ENCODE assay signal across 29 mouse cellular contexts in genomic region chr13:76395906-76396305, GRCm38 (mm10). TPM values are rescaled to one million over a fixed set of nuclear protein-coding genes. Genes with fewer than 3 reads are reported as not detected.
A peak's percentile ranks its signal among the peaks of the same experiment; 100 is the strongest.
DNase-seq lines count a peak whose midpoint lies in the region; ATAC-seq and TF ChIP-seq lines count a peak whose summit lies in the region.
"Had no signal": no experiment of that assay in that cellular context is flagged by ENCODE, and none has a peak within 500 bp of the region (broad histone marks: within the 10 kb centered on the region; RNA-seq: fewer than 3 reads in every experiment).

No protein-coding gene starts in this region.

- TF ChIP-seq POLR2A in bone marrow macrophage, adult 2 months (IDR thresholded peaks at IDR 0.05; ENCODE audit: borderline replicate concordance, low read depth, low read length), result no peak

- DNase-seq in lung, postnatal 0 days (ENCODE audit: low spot score), result peak; percentile 12
- DNase-seq in lung, postnatal 4 days, result no peak
- no peak for DNase-seq in spleen, postnatal 4 days (ENCODE audit: low spot score in 2 of 2)
- DNase-seq in neural tube, embryonic 10.5 days (ENCODE audit: extremely low spot score, low spot score), result no peak
- DNase-seq: adrenal gland, postnatal 14 days; cerebellum, adult 2 months; cerebellum, postnatal 14 days; gastrocnemius, postnatal 14 days; kidney, adult 18-20 months; kidney, postnatal 36 days; liver, embryonic 13.5 days; right cerebral cortex, postnatal 14 days; thymus, adult 18-20 months; thymus, postnatal 36 days had no signal

- H3K4me1 ChIP-seq in lung, postnatal 0 days (ENCODE audit: insufficient read depth, low read depth, low read length), result no peaks in the 10 kb centered on the region
- peaks cover 39% of the 10 kb centered on the region for H3K4me1 ChIP-seq in bone marrow macrophage, adult 2 months (ENCODE audit: control insufficient read depth, insufficient read depth, low read length)
- H3K4me1 ChIP-seq: embryonic facial prominence, embryonic 10.5 days; embryonic facial prominence, embryonic 15.5 days; forebrain, embryonic 12.5 days; heart, embryonic 12.5 days; limb, embryonic 13.5 days; liver, embryonic 13.5 days; neural tube, embryonic 13.5 days had no signal

- no peak overlapping the region for H3K4me3 ChIP-seq in lung, postnatal 0 days (ENCODE audit: low read depth, low read length)
- H3K4me3 ChIP-seq in bone marrow macrophage, adult 2 months (ENCODE audit: insufficient read depth, low read length), result no peak overlapping the region
- H3K4me3 ChIP-seq: embryonic facial prominence, embryonic 10.5 days; embryonic facial prominence, embryonic 15.5 days; forebrain, embryonic 12.5 days; heart, embryonic 12.5 days; limb, embryonic 13.5 days; liver, embryonic 13.5 days; myocyte; neural tube, embryonic 13.5 days had no signal

- no peak overlapping the region for H3K9ac ChIP-seq in lung, postnatal 0 days (replicated peaks; ENCODE audit: low read depth)
- H3K9ac ChIP-seq: embryonic facial prominence, embryonic 15.5 days; forebrain, embryonic 12.5 days; heart, embryonic 12.5 days; limb, embryonic 13.5 days; liver, embryonic 13.5 days; neural tube, embryonic 13.5 days had no signal

- no peaks in the 10 kb centered on the region for H3K27me3 ChIP-seq in lung, postnatal 0 days (replicated peaks; ENCODE audit: insufficient read depth, low read length)
- H3K27me3 ChIP-seq: CH12.LX; embryonic facial prominence, embryonic 15.5 days; forebrain, embryonic 12.5 days; heart, embryonic 12.5 days; limb, embryonic 13.5 days; liver, embryonic 13.5 days; neural tube, embryonic 13.5 days had no signal

- H3K27ac ChIP-seq in lung, postnatal 0 days (ENCODE audit: low read length), result no peak overlapping the region
- peak overlapping the region; percentile 94 for H3K27ac ChIP-seq in bone marrow macrophage, adult 2 months (ENCODE audit: insufficient read depth, low read depth, low read length)
- H3K27ac ChIP-seq: embryonic facial prominence, embryonic 10.5 days; embryonic facial prominence, embryonic 15.5 days; forebrain, embryonic 12.5 days; limb, embryonic 13.5 days; liver, embryonic 13.5 days; neural tube, embryonic 13.5 days; stomach, postnatal 0 days had no signal

- no peak for TF ChIP-seq EP300 in lung, postnatal 0 days (IDR thresholded peaks at IDR 0.05)

- no peak for TF ChIP-seq CTCF in lung, postnatal 0 days (IDR thresholded peaks at IDR 0.05)
- TF ChIP-seq CTCF in bone marrow macrophage, adult 2 months (IDR thresholded peaks at IDR 0.05; ENCODE audit: low read depth, low read length), result no peak

- H3K4me2 ChIP-seq in lung, postnatal 0 days (replicated peaks; ENCODE audit: low read depth, low read length), result no peak overlapping the region
- H3K4me2 ChIP-seq: embryonic facial prominence, embryonic 15.5 days; forebrain, embryonic 12.5 days; heart, embryonic 12.5 days; limb, embryonic 13.5 days; liver, embryonic 13.5 days; midbrain, embryonic 11.5 days; neural tube, embryonic 13.5 days had no signal

- H3K36me3 ChIP-seq in lung, postnatal 0 days (ENCODE audit: insufficient read depth, low read length), result no peaks in the 10 kb centered on the region
- H3K36me3 ChIP-seq: embryonic facial prominence, embryonic 10.5 days; embryonic facial prominence, embryonic 15.5 days; forebrain, embryonic 12.5 days; heart, embryonic 12.5 days; limb, embryonic 13.5 days; liver, embryonic 13.5 days; neural tube, embryonic 13.5 days had no signal

- H3K9me3 ChIP-seq in lung, postnatal 0 days (ENCODE audit: low read length), result no peaks in the 10 kb centered on the region
- H3K9me3 ChIP-seq: embryonic facial prominence, embryonic 10.5 days; embryonic facial prominence, embryonic 15.5 days; forebrain, embryonic 12.5 days; heart, embryonic 12.5 days; limb, embryonic 13.5 days; liver, embryonic 13.5 days; neural tube, embryonic 13.5 days had no signal

- ATAC-seq in lung, postnatal 0 days, result no peak
- peak; percentile 85 to 91 for ATAC-seq in hematopoietic stem cell, adult 5-6 weeks (replicated peaks in 1 of 2; ENCODE audit: insufficient read depth in 1 of 2, low FRiP score in 2 of 2, low TSS enrichment in 1 of 2, low read depth in 1 of 2, poor library complexity in 2 of 2, severe bottlenecking in 2 of 2)
- peak; percentile 39; the same call in 1 of the 2 replicates for ATAC-seq in neutrophil, adult 5-6 weeks (ENCODE audit: extremely low read depth, insufficient number of reproducible peaks, low FRiP score, poor library complexity, severe bottlenecking)
- ATAC-seq: hindbrain, embryonic 16.5 days; midbrain, embryonic 16.5 days had no signal

RNA-seq across cellular contexts. Expression of gene Mctp1, which starts 11.6 kb away (rescaled TPM):
- polyA plus RNA-seq in lung, postnatal 0 days (2015; fragmentation: Nextera tagmentation; extraction: Ambion mirVana), result 3.9 and 4.4 TPM in 2 replicates
- 16.7 and 16.8 TPM in 2 replicates for polyA plus RNA-seq in bone marrow macrophage, adult 2 months (2012; ENCODE audit: insufficient read depth, insufficient read length, missing spikeins)
- total RNA-seq in hematopoietic stem cell, adult 5-6 weeks (2017), result 77.9 and 92.5 TPM in 2 replicates
- total RNA-seq in neutrophil, adult 5-6 weeks (2017), result 71.9 and 80.4 TPM in 2 replicates
